Mouse (Mus musculus): ENCODE results near the gene Jmjd1c.

GRCm38 (mm10) chr10:67113833-67114232 lies 17.9 kb downstream of the Jmjd1c start:
- TF ChIP-seq CTCF (IDR thresholded peaks at IDR 0.05; ENCODE audit: low read depth) (no peak), EP300 (IDR thresholded peaks at IDR 0.05; ENCODE audit: low read depth) (no peak)

Measured in liver, postnatal 0 days (tissue).